In genomic region chr11:100246471-100246870, GRCm38 (mm10) we compare ENCODE assay signal across 19 mouse cellular contexts. TPM values are rescaled to one million over a fixed set of nuclear protein-coding genes. Genes with fewer than 3 reads are reported as not detected.
"Had no signal": no experiment of that assay in that cellular context is flagged by ENCODE, and none has a peak within 500 bp of the region (broad histone marks: within the 10 kb centered on the region; RNA-seq: fewer than 3 reads in every experiment).

No protein-coding gene starts in this region.

RNA-seq across cellular contexts. Expression of gene Krt16, which starts 2.2 kb away (rescaled TPM):
- polyA plus RNA-seq: cortical plate, adult 2 months; embryonic facial prominence, embryonic 10.5 days; embryonic facial prominence, embryonic 11.5 days; embryonic facial prominence, embryonic 12.5 days; erythroblast, embryonic 14.5 days; forebrain, embryonic 10.5 days; forebrain, embryonic 11.5 days; forebrain, embryonic 12.5 days; forebrain, embryonic 13.5 days; forebrain, embryonic 14.5 days; forebrain, embryonic 15.5 days; forebrain, embryonic 16.5 days; forebrain, postnatal 0 days; frontal cortex, adult 2 months; gonadal fat pad, adult 2 months; heart, adult 2 months had no signal

RNA-seq across cellular contexts. Expression of gene Krt17, which starts 14.4 kb away (rescaled TPM):
- polyA plus RNA-seq: forebrain, embryonic 10.5 days; forebrain, embryonic 11.5 days; forebrain, embryonic 15.5 days had no signal

RNA-seq across cellular contexts. Expression of gene Krt42, which starts 23.2 kb away (rescaled TPM):
- polyA plus RNA-seq: cortical plate, adult 2 months; embryonic facial prominence, embryonic 10.5 days; embryonic facial prominence, embryonic 11.5 days; embryonic facial prominence, embryonic 12.5 days; forebrain, embryonic 10.5 days; forebrain, embryonic 11.5 days; forebrain, embryonic 12.5 days; forebrain, embryonic 13.5 days; forebrain, embryonic 14.5 days; forebrain, embryonic 15.5 days; forebrain, embryonic 16.5 days; forebrain, postnatal 0 days; gonadal fat pad, adult 2 months; heart, adult 2 months had no signal

RNA-seq across cellular contexts. Expression of gene Krt14, which starts 39.1 kb away (rescaled TPM):
- polyA plus RNA-seq: cortical plate, adult 2 months; forebrain, embryonic 14.5 days had no signal

RNA-seq across cellular contexts. Expression of gene Krt9, which starts 53.4 kb away (rescaled TPM):
- polyA plus RNA-seq: embryonic facial prominence, embryonic 10.5 days; embryonic facial prominence, embryonic 11.5 days; embryonic facial prominence, embryonic 12.5 days; embryonic facial prominence, embryonic 13.5 days; embryonic facial prominence, embryonic 14.5 days; embryonic facial prominence, embryonic 15.5 days; erythroblast, embryonic 14.5 days; forebrain, embryonic 10.5 days; forebrain, embryonic 11.5 days; forebrain, embryonic 12.5 days; forebrain, embryonic 13.5 days; forebrain, embryonic 14.5 days; forebrain, embryonic 15.5 days; forebrain, embryonic 16.5 days; heart, adult 2 months had no signal
